Comparison of ENCODE assay signal across 8 mouse cellular contexts in genomic region chr10:24149135-24149781, GRCm38 (mm10). TPM values are rescaled to one million over a fixed set of nuclear protein-coding genes. Genes with fewer than 3 reads are reported as not detected.
A peak's percentile ranks its signal among the peaks of the same experiment; 100 is the strongest.
DNase-seq lines count a peak whose midpoint lies in the region; ATAC-seq and TF ChIP-seq lines count a peak whose summit lies in the region.

Gene Stx7, plus strand, starts transcription at chr10:24149302.

- H3K4me3 ChIP-seq in forebrain, embryonic 15.5 days: peak within 1 kb of the TSS; percentile 88
- H3K4me3 ChIP-seq in lung, adult 2 months (replicated peaks; ENCODE audit: extremely low read depth, low read depth, low read length): peak within 1 kb of the TSS; percentile 69

- H3K9ac ChIP-seq in forebrain, embryonic 15.5 days (replicated peaks): peak within 1 kb of the TSS; percentile 89

- under 1% methylated on average over 45 of the region's 45 CpGs for WGBS in forebrain, embryonic 15.5 days
- under 1% methylated on average over 44 of the region's 45 CpGs for WGBS in lung, adult 2 months

- TF ChIP-seq CTCF in lung, adult 2 months (IDR thresholded peaks at IDR 0.05; ENCODE audit: insufficient read depth, low read length): no peak

- peak within 1 kb of the TSS; percentile 52 for H3K4me2 ChIP-seq in forebrain, embryonic 15.5 days (replicated peaks)

- DNase-seq in ES-CJ7 (ENCODE audit: low read depth, low spot score): peak; percentile 87
- peak; percentile 93 for DNase-seq in cerebellum, adult 11 months
- peak; percentile 90 for DNase-seq in heart, postnatal 25 days (ENCODE audit: low spot score)
- DNase-seq in layer of hippocampus, adult 18-20 months (ENCODE audit: low spot score in 2 of 2): peak; percentile 90 to 94
- DNase-seq in lung, adult 2 months: peak; percentile 89
- peak; percentile 87 to 91 for DNase-seq in thymus, adult 18-20 months

- intact Hi-C loops in heart, postnatal 25 days (cut with DNase I): no loop called here

- H3K36me3 ChIP-seq in forebrain, embryonic 15.5 days: no peaks in the 10 kb centered on the region

- peak; percentile 84 for TF ChIP-seq POLR2A in lung, adult 2 months (IDR thresholded peaks at IDR 0.05; ENCODE audit: borderline replicate concordance, extremely low read depth, low read depth, low read length)

- no peaks in the 10 kb centered on the region for H3K27me3 ChIP-seq in forebrain, embryonic 15.5 days

- peaks cover 10% of the 10 kb centered on the region for H3K4me1 ChIP-seq in forebrain, embryonic 15.5 days
- H3K4me1 ChIP-seq in lung, adult 2 months (ENCODE audit: control insufficient read depth, insufficient read depth, low read length): peaks cover 9% of the 10 kb centered on the region

- no peaks in the 10 kb centered on the region for H3K9me3 ChIP-seq in forebrain, embryonic 15.5 days

- peak within 1 kb of the TSS; percentile 66 for H3K27ac ChIP-seq in forebrain, embryonic 15.5 days (replicated peaks)

- peak; percentile 99 for ATAC-seq in forebrain, embryonic 15.5 days (replicated peaks)
- peak; percentile 96 for ATAC-seq in neutrophil, adult 5-6 weeks (ENCODE audit: extremely low read depth, insufficient number of reproducible peaks, low FRiP score, poor library complexity, severe bottlenecking)

RNA-seq across cellular contexts. Expression of gene Stx7, which starts in this region (rescaled TPM):
- polyA plus RNA-seq in forebrain, embryonic 15.5 days (2015; fragmentation: Nextera tagmentation; extraction: Ambion mirVana): 252 and 275 TPM in 2 replicates
- total RNA-seq in heart, postnatal 25 days (2021): 10 to 100 TPM; 41.5 to 47.2 TPM
- 100 to 1,000 TPM; 134 to 140 TPM for total RNA-seq in layer of hippocampus, adult 18-20 months (2021)
- polyA plus RNA-seq in lung, adult 2 months (2012; rRNA removed): 91.9 and 97.8 TPM in 2 replicates
- total RNA-seq in neutrophil, adult 5-6 weeks (2017): 95.9 and 112 TPM in 2 replicates

Comparison
In these comparisons a context has a peak if more than half of its experiments do, and no peak if none do; other contexts are left out.
1. Peak in every context shown above with its lines: DNase-seq, ATAC-seq, H3K4me3 ChIP-seq and H3K27ac ChIP-seq.